Mouse (Mus musculus): ENCODE measurements around the gene Rab7b. TPM values are rescaled to one million over a fixed set of nuclear protein-coding genes. Genes with fewer than 3 reads are reported as not detected.
A peak's percentile ranks its signal among the peaks of the same experiment; 100 is the strongest.

Rab7b gene
- total RNA-seq, 2 experiments from 2014 or later, result 3.1 to 4.0 TPM

DNA sequence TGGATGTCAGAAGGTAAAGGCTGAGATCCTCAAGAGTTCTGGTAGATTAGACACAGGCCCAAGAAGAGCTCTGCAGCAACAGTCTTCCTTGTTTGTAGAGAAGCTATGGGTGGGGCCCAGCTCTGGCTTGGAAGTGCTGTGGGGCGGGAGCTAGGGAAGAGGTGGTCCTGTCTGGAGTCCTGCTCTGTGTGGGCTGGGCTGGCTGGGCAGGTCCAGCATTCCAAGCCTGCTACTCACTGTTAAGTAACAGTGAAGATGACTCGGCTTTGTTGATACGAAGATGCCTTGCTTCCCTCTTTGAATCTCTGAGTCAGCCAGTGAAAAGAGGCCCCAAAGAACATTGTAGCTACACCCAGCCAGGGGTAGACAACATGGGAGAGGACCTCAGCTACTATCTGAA lies 1.9 kb downstream of the Rab7b start:
- DNase-seq (ENCODE audit: low spot score in 2 of 2), result peak in 1 of 2 experiments; percentile 41
- intact Hi-C loops (cut with DNase I), result no loop called here

DNA sequence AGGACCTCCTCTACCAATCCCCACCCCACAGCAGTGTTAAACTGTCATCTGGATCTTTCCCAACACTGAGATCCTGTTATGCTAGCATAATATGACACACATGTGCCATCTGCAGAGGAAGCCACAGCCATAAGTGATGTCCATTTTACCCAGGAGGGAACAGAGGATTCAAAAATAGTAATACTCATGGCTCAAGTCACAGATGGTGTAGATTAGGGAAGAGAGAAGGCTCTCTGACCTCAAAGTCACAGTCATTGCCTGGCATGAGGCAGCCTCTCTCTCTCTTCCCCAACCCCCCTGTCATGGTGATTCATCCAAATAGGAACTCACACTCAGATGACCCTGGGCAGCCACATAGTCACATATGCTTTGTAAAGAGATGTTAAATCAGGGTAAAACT lies 2.9 kb downstream of the Rab7b start:
- DNase-seq (ENCODE audit: low spot score in 2 of 2), result no peak
- intact Hi-C loops (cut with DNase I), result no loop called here

DNA sequence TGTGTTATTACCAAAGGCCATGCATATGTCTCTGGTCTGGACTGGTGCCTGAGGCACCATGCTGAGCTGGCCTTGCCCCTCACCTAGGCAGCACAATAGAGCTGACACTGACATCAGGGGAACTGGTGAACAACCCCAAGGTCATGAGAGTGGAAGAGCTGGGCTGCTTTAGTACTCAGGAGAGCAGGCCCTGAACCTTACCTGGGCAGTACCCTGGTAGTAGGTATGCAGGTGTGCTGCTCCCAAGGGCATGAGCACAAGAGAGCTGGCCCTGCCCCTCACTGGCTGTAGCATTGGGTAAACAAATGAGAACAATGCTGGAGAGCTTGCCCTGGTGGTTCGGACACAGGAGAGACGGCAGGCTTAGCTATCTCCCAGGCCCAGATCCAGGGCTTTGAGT lies 6.8 kb downstream of the Rab7b start:
- no peak for DNase-seq (ENCODE audit: low spot score in 2 of 2)
- intact Hi-C loops (cut with DNase I), result no loop called here

DNA sequence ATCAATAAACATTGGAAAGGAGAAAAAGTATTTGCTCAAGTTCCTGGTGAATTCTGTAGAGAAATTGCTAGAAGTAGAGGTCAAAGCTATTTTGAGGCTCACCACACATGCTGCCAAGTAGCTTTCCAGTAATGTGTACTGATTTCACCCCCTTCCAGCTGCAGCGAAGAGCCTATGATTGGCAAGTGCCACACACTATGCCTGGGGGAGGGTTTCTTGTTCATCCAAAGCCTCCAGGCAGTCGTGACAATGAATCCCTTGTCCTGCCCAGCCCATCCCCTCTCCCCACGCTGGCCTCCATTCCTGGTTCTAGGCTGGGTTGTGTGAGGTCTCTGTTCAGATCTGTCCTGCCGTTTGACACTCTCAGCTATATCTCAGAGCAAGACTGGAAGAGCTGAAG lies 7.8 kb downstream of the Rab7b start:
- peak in 1 of 2 experiments; percentile 38 for DNase-seq (ENCODE audit: low spot score in 2 of 2)
- intact Hi-C loops (cut with DNase I), result no loop called here

DNA sequence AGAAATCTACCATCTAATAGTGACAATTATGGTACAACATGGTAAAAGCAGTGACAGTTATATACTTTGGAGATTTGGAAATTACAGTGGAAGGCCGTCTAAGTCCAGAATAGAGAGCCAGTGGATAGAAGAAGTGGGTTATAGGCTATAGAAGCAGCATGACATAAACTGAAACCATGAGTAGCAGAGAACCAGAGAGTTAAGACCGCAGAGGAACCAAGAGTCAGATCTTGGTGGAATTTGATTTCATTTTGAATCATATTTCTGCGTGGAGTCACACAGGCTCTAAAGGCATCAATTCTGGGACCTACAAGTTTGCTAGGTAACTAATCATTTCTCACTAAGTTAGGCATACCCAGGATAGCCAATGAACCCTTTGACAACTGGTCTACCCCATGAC lies 10.3 kb downstream of the Rab7b start:
- no peak for DNase-seq (ENCODE audit: low spot score in 2 of 2)
- intact Hi-C loops (cut with DNase I), result no loop called here

DNA sequence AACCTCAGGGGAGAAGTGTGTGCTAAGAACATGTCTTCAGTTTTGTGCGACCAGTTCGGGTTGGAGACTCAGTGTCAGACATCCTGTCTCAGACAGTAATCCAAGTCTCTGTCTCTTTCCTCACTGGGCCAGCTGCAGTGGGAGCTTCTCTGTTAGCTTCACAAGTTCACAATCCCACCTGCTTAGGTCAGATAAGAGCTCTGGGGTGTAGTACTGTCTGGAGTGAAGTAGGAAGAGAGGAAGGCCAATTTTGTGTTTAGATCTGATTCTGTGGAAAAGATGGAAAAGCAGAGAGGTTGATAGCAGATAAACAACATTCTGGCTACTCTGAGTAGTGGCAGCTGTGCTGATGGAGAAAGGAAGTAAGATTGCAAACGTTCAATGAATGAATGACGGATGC lies 11.1 kb downstream of the Rab7b start:
- intact Hi-C loops (cut with DNase I), result no loop called here
- no peak for DNase-seq (ENCODE audit: low spot score in 2 of 2)

DNA sequence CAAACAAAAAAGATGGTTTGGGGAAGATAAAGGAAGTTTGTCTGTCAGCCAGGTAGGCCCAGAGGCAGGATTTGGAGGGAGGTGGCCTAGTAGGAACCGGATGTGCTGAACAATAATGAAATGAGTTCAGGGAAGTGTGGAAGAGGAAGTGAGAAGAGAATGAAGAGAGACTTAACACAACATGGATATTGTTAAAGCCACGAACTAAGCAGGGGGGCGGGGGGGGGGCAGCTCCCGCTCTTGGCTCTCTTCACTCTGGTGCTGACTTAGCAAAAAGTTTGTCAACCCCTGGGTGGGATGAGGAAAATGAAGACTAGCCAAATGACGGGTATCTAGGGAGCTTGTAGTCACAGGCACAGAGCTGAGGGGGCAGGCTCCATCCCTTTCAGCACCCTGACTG lies 12.0 kb downstream of the Rab7b start:
- no peak for DNase-seq (ENCODE audit: low spot score in 2 of 2)
- intact Hi-C loops (cut with DNase I), result no loop called here

DNA sequence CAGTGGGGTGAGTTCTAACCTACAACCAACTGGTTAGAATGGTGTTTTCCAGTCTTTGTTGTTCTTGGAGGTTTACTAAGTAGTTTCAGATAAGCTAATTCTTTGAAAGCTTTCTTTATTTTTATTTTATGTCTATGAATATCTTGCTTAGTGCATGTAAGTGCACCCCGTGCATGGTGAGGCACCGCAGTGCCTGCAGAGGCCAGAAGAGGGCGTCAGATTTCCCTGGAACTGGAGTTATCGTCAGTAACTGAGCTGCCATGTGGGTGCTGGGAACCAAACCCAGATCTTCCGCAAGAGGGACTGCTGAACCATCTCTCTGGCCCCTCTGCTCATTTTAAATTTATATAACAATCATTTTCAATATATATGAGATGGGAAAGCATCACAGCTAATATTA lies 12.9 kb downstream of the Rab7b start:
- intact Hi-C loops (cut with DNase I), result no loop called here
- DNase-seq (ENCODE audit: low spot score in 2 of 2), result no peak

DNA sequence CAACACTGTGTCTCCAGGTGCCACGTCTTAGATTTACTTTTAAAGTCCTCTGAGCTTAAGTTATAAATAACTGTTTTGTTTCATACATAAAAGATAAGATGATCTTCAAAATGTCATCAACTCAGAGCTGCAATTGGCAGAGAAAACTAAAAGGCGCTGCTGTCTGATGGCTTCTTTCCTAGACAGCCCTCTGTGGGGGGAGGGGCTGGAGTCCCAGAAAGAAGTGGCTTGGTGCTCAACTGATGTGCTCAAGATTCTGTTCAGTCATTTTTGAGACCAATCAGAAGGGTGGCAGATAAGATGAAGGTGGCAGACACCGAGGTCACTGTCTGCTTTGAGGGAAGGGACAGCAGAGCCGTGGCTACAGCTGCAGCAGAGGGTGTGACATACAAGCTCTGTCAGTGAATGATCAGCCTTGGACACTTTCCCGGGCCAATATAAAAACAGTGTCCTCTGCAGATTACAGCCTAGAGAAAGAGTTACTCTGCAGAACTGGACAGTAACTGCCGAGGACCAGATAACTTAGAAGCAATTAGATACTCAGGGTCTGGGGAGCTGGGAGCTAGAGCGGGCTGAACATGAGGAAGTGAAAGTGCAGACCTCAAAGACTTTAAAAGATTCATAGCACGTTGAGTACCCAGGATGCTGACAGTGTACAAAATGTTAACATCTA lies 13.7 kb downstream of the Rab7b start:
- no peak for DNase-seq (ENCODE audit: low spot score in 2 of 2)
- intact Hi-C loops (cut with DNase I), result no loop called here

DNA sequence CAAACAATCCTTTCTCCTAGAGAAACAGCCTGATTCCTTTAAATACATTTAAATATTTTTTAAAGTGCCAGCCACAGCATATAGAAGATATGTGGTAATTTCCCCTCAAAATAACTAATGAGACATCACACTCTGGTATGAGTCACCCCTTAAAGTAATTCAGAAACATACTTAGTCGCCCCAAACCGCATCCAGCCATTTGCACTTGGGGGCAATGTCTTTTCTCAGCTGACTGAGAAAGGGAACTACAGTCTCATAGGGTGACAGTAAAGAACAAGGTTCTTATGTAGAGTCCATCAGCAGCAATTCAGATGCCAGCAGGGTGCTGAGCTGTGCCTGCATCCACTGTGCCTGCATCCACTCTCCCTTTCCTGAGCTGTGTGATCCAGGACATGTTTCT lies 15.0 kb downstream of the Rab7b start:
- no peak for DNase-seq (ENCODE audit: low spot score in 2 of 2)
- intact Hi-C loops (cut with DNase I), result no loop called here

DNA sequence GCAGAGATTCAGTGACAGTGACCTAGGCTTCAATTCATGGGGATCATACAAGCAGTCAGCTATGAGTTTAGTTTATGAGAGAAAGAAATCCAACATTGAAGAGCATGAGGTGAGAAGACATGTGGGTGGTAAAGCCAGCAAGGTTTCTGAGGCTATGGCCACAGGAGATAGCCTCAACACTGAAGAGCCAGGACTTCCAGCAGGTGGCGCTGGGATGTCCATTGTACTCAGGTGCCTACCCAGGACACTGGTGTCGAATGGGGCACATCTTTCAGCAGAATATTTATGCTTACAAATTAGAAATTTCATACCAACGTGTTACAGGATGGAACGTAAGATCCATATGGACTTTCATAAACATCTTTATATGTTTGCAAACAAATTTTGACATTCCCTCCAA lies 19.8 kb downstream of the Rab7b start:
- peak in 1 of 2 experiments; percentile 43 for DNase-seq (ENCODE audit: low spot score in 2 of 2)

DNA sequence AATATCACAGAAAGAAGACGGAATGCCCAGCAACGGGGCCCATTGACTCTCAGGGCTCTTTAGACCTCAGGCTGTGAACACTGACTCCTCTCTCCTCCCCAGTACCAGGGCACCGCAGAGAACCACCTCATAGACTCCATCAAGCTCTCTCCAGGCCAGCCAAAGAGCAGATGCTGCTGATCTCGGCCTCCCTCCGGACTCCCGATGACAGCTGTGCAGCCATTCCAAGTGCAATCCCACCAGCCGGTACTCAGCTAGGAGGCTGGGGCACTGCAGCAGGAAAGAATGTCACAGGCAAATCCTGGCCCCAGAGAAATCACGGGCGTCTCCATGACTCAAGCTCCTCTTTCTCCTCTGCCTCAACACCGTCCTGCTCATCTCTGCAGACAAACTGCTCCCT lies 23.0 kb downstream of the Rab7b start:
- intact Hi-C loops (cut with DNase I), result no loop called here
- DNase-seq (ENCODE audit: low spot score in 2 of 2), result no peak

More for the DNA sequence above, 19.8 kb downstream of the Rab7b start:
- intact Hi-C loops (cut with DNase I), result loop anchor here (2.0 kb wide), 1 partner anchor 272 kb away; no protein-coding TSS in a partner anchor

DNA sequence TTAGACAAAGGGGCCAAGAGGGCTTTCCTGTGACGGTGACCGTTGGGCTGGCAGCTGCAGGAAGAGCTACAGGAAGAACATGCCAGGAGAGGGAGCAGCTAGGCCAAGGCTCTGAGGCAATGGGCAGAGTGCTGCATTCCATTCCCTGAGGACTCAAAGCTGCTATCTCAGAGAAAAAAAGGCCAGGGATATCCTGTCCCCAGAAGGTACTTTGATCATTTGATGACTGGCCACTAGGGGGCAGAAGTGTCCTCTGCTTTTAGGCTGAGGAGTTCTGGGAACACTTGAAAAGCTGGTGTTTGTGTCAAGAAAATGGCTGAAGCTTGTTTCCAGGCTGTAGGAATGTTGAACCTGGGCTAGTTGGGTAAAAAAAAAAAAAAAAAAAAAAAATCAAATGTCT lies 23.9 kb downstream of the Rab7b start:
- peak; percentile 85 to 92 for DNase-seq (ENCODE audit: low spot score in 2 of 2)
- intact Hi-C loops (cut with DNase I), result loop anchor here (1.0 to 2.0 kb wide), 2 partner anchors 53 to 134 kb away; no protein-coding TSS in a partner anchor

DNA sequence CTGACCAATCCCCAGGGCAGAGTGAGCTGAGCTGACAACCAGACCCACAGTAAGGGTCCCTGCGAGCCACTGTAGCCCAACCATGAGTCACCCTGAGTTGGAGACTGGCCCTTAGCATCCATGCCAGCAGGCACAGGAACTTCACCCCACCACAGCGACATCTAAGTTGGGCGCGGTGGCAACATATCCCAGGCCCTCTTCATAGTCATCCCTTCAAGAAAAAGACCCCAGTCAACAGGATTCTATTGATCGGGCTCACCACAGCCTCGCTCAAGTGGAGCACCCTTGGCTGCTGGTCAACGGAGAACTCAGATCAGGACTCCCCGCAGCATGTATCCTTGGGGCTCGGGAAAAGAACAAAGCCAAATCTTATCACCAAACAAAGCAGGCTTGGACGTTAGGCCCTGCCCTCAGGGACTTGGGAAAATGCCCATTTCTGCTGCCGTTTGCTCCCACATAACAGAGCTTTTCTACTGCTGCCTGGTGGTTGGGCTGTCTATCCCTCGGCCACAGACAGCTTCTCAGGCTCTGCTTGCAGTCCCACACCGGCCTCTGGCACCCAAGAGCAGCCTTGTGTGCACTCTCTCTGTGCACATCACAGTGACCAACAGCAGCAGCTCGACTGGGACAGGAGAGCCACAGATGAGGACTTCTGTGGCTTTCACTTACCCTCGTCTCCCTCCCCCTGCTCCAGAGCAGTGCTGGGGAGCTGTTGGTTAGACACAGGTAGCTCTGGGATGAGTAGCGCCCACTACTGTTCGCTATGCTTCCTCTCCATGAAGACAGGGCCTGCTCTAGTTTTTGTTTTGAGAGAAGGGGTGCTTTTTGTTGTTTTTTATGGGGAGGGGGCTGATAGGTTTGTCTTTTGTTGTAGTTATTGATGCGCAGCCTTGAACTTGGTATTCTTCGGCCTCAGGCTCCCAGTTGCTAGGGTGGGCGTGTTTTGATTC lies 26.2 kb downstream of the Rab7b start:
- intact Hi-C loops (cut with DNase I), result no loop called here
- DNase-seq (ENCODE audit: low spot score in 2 of 2), result peak in 1 of 2 experiments; percentile 16

DNA sequence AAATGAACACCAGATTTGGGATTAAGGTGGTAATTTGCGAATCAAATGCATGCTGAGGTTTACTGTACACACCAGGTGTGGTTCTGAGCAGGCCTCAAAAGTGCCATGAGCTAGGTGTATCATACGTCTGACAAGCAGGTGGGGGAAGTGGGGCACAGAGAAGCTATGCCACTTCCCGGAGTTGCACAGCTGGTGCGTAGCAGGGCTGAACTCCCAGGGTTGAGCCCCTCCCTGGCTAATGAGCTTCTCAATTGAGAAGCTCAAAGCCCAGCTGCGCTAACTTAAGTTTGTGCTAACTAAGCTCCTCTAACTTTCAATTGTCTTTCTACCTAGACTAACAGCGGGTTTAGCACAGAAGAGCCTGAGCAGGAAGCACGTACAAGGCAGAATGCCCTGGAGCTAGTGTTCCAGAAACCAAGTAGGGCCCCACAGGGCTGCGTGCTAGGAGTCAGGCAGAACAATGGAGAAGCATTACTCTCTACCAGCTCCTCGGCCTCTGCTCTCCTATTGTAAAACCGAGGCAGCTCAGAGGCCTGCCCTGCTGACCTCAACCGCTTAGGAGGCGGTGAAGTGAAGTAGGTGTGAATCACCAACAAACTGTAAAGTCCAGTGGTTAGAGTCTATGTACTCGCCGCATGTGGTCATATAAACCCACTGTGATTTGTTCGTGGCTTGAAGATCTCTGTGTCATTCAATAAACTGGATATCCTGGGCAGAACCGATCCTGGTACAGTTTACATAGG lies 30.6 kb downstream of the Rab7b start:
- intact Hi-C loops (cut with DNase I), result no loop called here
- DNase-seq (ENCODE audit: low spot score in 2 of 2), result no peak

DNA sequence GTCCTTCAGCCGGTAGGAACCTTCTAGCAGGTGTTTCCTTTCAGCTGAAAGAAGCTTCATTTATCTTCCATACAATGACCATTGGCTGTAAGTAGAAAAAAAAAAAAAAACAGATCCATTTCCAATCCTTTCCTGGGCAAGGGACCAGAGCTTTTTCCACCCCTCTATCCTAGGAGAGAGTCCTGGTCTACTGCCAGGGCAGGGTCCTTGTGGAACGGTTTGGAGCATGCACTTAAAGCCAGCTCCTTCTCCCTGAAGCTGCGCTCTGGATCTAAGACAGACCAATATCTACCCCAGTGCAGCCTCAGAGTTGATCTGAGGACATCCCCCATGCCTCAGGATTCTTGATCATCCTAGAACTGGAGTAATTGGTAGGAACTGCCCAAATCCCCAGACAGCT lies 33.5 kb downstream of the Rab7b start:
- DNase-seq (ENCODE audit: low spot score in 2 of 2), result no peak
- intact Hi-C loops (cut with DNase I), result no loop called here

DNA sequence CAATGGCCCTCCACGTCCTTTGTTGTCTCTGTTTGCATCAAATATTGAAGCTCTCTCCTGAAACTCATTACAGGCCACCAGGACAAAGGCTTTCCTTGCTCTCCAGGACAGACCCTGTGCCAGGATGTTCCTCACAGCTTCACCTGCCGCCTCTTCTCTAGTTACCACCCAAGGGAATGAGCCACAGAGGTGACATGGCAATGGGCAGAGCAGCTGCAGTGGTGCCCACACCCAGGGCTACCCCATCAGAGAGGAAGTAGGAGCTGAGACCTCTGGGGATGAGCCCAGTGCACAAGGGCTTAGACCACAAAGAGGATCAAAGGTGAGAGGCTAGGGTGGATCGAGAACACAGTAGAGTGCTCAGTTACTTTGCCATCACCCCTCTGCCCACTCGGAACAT lies 35.1 kb downstream of the Rab7b start:
- intact Hi-C loops (cut with DNase I), result no loop called here
- DNase-seq (ENCODE audit: low spot score in 2 of 2), result no peak

DNA sequence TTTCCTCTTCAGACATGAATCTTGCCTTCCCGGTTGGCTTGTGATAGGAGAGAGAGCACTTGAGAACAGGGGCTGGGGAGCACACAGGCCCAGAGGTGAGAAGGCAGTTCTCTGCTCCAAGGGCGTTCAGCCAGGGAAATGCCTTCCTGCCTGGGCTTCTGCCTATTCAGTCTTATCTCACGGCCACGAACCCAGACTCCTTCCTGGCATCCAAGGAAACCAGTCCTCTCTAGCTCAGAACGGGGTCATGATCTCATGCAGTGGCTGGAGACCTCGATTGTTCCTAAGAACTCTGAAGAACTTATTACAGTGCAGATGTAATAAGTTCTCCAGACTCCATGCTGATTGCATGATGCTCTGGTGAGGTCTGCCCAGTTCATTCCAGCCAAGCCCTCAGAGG lies 38.1 kb downstream of the Rab7b start:
- intact Hi-C loops (cut with DNase I), result no loop called here
- no peak for DNase-seq (ENCODE audit: low spot score in 2 of 2)

DNA sequence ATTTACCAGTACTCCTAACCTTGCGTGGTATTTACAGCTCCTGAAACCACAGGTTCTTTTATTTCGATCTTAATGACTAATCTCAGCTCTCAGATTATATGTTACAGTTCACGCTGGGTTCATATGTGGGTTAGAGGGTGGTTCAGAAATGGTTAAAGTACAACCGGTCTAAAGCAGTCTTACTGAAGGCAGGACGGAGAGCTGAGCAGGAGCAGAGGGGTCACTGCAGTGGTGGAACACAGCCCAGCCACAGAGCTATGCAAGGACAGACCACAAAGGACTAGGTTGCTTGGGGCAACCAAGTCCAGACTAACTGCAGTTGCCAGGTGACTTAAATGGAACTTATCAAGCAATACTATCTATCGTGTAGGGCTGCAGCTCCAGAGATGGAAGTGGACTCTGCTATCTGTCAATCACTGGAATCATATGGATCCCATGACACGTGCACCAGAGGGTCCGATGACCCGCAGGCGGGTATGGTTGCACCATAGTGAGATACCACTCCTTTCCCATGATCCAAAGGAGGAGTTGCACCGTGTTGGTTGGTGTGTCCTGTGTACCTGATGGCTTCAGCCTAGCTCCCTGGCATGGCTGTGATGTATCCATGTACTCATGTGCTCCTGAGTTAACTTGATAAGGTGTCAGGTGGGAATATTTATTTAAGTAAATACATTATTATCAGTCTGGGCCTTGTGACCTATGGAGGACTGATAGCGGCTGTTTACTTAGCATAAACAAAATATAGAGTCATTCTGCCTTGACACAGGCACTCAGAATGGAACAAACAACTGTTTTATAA lies 42.3 kb downstream of the Rab7b start:
- DNase-seq (ENCODE audit: low spot score in 2 of 2), result no peak
- intact Hi-C loops (cut with DNase I), result no loop called here
